Mouse (Mus musculus): ENCODE measurements around the gene Stat5a. TPM values are rescaled to one million over a fixed set of nuclear protein-coding genes. Genes with fewer than 3 reads are reported as not detected.

The Stat5a gene
- polyA plus RNA-seq, 1 experiment from 2014 or later: 13.0 TPM

DNA sequence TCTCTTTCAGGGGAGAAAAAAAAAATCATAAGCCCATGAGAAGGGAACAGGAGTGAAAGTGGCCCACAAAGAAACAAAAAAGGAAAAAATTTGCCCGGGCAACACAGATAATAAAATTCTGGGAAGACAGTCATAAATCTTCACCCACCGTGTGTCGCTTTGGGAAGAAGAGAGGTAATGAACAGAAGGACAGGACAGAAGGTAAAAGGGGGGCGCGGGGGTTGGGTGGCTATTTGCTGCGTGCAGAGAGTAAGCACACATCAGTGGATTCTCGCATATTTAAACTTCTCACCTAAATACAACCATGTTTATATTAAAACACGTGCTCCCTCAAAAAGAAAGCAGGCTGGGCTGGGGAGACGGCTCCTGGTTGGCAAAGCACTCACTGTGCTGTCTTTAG is 41.8 kb upstream of the Stat5a start:
- Histone ChIP-seq H3K9ac (ENCODE audit: low read length) (no peak overlapping the region), H3K4me2 (replicated peaks; ENCODE audit: low read depth) (no peak overlapping the region), H3K27ac (replicated peaks) (no peak overlapping the region), H3K4me1 (replicated peaks; ENCODE audit: control insufficient read depth, insufficient read depth) (peaks cover 3% of the 10 kb centered on the region), H3K4me3 (ENCODE audit: low read depth, low read length) (no peak overlapping the region), H3K36me3 (ENCODE audit: control insufficient read depth, insufficient read depth, low read length) (no peaks in the 10 kb centered on the region), H3K9me3 (ENCODE audit: control insufficient read depth, low read length) (no peaks in the 10 kb centered on the region), H3K27me3 (ENCODE audit: control insufficient read depth, insufficient read depth, low read length) (no peaks in the 10 kb centered on the region)
- DNase-seq (ENCODE audit: low spot score): no peak
- no peak for ATAC-seq (ENCODE audit: low FRiP score, low TSS enrichment)
- 50% methylated on average over 9 of the region's 9 CpGs for WGBS
- TF ChIP-seq EP300 (optimal IDR thresholded peaks at IDR 0.05): no peak
- no peak for TF ChIP-seq CTCF (IDR thresholded peaks at IDR 0.05; ENCODE audit: low read depth)

DNA sequence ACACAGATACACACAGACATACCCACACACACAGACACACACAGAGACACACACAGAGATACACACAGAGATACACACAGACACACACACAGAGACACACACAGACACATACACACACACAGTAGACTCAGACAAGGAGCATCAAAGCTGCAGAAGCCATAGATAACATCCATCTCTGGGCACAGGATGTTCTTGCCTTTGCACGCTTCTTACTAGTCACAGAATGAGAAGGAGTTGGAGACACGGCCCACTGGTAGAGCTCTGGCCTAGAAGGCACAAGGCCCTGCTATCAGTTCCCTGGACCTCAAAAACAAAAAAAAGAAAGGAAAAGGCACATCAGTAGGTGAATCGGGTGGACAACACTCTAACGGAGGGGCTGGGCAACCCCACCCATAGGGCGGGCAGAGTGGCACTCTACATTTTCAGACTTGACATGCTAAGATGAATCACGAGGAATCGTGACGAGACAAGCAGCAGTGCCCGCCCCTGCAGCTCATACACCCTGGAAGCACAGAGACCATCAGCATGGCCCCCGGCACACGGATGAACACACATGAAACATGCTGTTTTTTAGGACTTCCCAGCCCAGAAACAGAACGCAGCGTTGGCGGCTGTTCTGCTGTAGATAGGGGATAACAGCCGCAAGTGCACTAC is 40.7 kb upstream of the Stat5a start:
- WGBS: 64% methylated on average over 15 of the region's 15 CpGs
- H3K4me3 ChIP-seq (ENCODE audit: low read depth, low read length): no peak overlapping the region
- H3K4me2 ChIP-seq (replicated peaks; ENCODE audit: low read depth): no peak overlapping the region
- TF ChIP-seq CTCF (IDR thresholded peaks at IDR 0.05; ENCODE audit: low read depth): no peak
- TF ChIP-seq EP300 (optimal IDR thresholded peaks at IDR 0.05): no peak
- no peaks in the 10 kb centered on the region for H3K27me3 ChIP-seq (ENCODE audit: control insufficient read depth, insufficient read depth, low read length)
- ATAC-seq (ENCODE audit: low FRiP score, low TSS enrichment) (no peak), DNase-seq (ENCODE audit: low spot score) (no peak)
- no peaks in the 10 kb centered on the region for H3K9me3 ChIP-seq (ENCODE audit: control insufficient read depth, low read length)
- no peaks in the 10 kb centered on the region for H3K36me3 ChIP-seq (ENCODE audit: control insufficient read depth, insufficient read depth, low read length)
- H3K9ac ChIP-seq (ENCODE audit: low read length): no peak overlapping the region
- H3K4me1 ChIP-seq (replicated peaks; ENCODE audit: control insufficient read depth, insufficient read depth): peaks cover 3% of the 10 kb centered on the region
- H3K27ac ChIP-seq (replicated peaks): no peak overlapping the region

DNA sequence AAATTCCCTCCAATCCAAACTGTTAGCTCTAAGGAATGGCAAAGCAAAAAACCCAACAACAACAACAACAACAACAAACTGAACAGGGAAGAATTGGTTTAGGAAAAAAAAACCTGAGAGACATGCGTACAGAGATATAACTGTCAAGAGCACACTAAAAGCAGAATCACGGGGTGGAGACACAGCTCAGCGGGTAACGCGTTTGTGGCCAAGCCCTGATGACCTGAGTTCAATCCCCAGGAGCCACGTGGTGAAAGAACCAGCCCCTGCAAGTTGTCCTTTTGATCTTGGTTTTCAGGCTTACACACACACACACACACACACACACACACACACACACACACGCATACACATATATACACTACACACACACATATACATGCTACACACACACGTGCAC is 40.1 kb upstream of the Stat5a start:
- DNase-seq (ENCODE audit: low spot score): no peak
- H3K4me2 ChIP-seq (replicated peaks; ENCODE audit: low read depth): no peak overlapping the region
- no peaks in the 10 kb centered on the region for H3K27me3 ChIP-seq (ENCODE audit: control insufficient read depth, insufficient read depth, low read length)
- no peak for TF ChIP-seq EP300 (optimal IDR thresholded peaks at IDR 0.05)
- TF ChIP-seq CTCF (IDR thresholded peaks at IDR 0.05; ENCODE audit: low read depth): no peak
- no peaks in the 10 kb centered on the region for H3K36me3 ChIP-seq (ENCODE audit: control insufficient read depth, insufficient read depth, low read length)
- ATAC-seq (ENCODE audit: low FRiP score, low TSS enrichment): no peak
- no peak overlapping the region for H3K27ac ChIP-seq (replicated peaks)
- H3K4me1 ChIP-seq (replicated peaks; ENCODE audit: control insufficient read depth, insufficient read depth): peaks cover 3% of the 10 kb centered on the region
- H3K9ac ChIP-seq (ENCODE audit: low read length): no peak overlapping the region
- H3K4me3 ChIP-seq (ENCODE audit: low read depth, low read length): no peak overlapping the region
- WGBS: 65% methylated on average over 8 of the region's 8 CpGs
- H3K9me3 ChIP-seq (ENCODE audit: control insufficient read depth, low read length): no peaks in the 10 kb centered on the region

GRCm38 (mm10) chr11:100819626-100820025 is 39.5 kb upstream of the Stat5a start:
- WGBS: 86% methylated on average over 16 of the region's 16 CpGs
- H3K4me2 ChIP-seq (replicated peaks; ENCODE audit: low read depth): no peak overlapping the region
- ATAC-seq (ENCODE audit: low FRiP score, low TSS enrichment) (no peak), DNase-seq (ENCODE audit: low spot score) (no peak)
- no peak overlapping the region for H3K4me3 ChIP-seq (ENCODE audit: low read depth, low read length)
- no peaks in the 10 kb centered on the region for H3K36me3 ChIP-seq (ENCODE audit: control insufficient read depth, insufficient read depth, low read length)
- H3K9me3 ChIP-seq (ENCODE audit: control insufficient read depth, low read length): no peaks in the 10 kb centered on the region
- TF ChIP-seq CTCF (IDR thresholded peaks at IDR 0.05; ENCODE audit: low read depth) (no peak), EP300 (optimal IDR thresholded peaks at IDR 0.05) (no peak)
- H3K27ac ChIP-seq (replicated peaks): no peak overlapping the region
- H3K9ac ChIP-seq (ENCODE audit: low read length): no peak overlapping the region
- no peaks in the 10 kb centered on the region for H3K27me3 ChIP-seq (ENCODE audit: control insufficient read depth, insufficient read depth, low read length)
- H3K4me1 ChIP-seq (replicated peaks; ENCODE audit: control insufficient read depth, insufficient read depth): peaks cover 3% of the 10 kb centered on the region

DNA sequence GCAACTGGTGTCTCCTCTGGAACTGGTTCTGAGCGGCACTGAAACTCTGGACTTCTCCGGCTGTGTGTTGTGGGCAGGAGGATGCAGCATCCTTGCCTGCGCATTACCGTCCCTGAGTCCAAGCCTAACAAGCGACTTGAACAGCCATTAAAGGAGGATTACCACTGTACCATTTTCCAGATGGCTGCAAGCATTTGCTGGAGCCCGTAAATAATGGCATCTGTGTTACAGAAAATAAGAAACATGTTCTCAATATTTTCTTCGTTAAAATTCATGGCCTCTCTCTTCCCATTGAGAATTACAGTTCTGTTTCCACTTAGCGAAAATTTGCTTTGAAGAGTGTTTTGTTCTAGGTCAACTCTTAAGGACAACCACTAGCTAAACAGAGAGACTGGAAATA is 39.1 kb upstream of the Stat5a start:
- 87% methylated on average over 8 of the region's 8 CpGs for WGBS
- Histone ChIP-seq H3K4me3 (ENCODE audit: low read depth, low read length) (no peak overlapping the region), H3K27ac (replicated peaks) (no peak overlapping the region), H3K9ac (ENCODE audit: low read length) (no peak overlapping the region), H3K4me2 (replicated peaks; ENCODE audit: low read depth) (no peak overlapping the region), H3K9me3 (ENCODE audit: control insufficient read depth, low read length) (no peaks in the 10 kb centered on the region), H3K4me1 (replicated peaks; ENCODE audit: control insufficient read depth, insufficient read depth) (peaks cover 3% of the 10 kb centered on the region), H3K27me3 (ENCODE audit: control insufficient read depth, insufficient read depth, low read length) (no peaks in the 10 kb centered on the region), H3K36me3 (ENCODE audit: control insufficient read depth, insufficient read depth, low read length) (no peaks in the 10 kb centered on the region)
- DNase-seq (ENCODE audit: low spot score) (no peak), ATAC-seq (ENCODE audit: low FRiP score, low TSS enrichment) (no peak)
- TF ChIP-seq EP300 (optimal IDR thresholded peaks at IDR 0.05) (no peak), CTCF (IDR thresholded peaks at IDR 0.05; ENCODE audit: low read depth) (no peak)

DNA sequence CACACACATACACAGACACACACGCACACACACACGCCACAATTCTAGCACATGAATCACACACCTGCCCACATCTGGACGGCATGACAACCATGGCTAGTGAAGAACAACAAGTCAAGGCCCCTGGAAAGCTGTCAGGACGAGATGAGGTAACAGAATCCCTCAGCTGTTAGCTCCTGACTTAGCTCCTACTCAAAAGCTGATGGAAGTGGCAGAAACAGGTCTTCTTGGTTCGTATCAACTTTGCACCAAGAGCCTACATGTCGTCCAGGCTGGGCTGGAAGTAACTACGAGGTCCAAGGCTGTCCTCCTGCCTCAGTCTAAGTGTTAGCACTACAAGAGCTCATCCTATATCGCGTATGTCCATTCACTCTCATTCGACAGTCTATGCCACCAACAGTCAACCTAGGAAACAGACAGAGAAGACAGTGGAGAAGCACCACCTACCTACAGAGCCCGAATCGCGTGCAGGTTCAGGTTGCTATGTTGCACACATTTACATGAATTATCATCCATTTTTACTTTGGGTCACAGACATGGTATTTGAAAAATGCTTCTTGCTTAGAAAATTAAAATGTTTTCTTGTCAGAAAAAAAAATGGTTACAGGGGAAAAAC is 37.4 kb upstream of the Stat5a start:
- H3K27ac ChIP-seq (replicated peaks): no peak overlapping the region
- no peaks in the 10 kb centered on the region for H3K27me3 ChIP-seq (ENCODE audit: control insufficient read depth, insufficient read depth, low read length)
- TF ChIP-seq CTCF (IDR thresholded peaks at IDR 0.05; ENCODE audit: low read depth) (no peak), EP300 (optimal IDR thresholded peaks at IDR 0.05) (no peak)
- ATAC-seq (ENCODE audit: low FRiP score, low TSS enrichment) (no peak), DNase-seq (ENCODE audit: low spot score) (no peak)
- H3K4me2 ChIP-seq (replicated peaks; ENCODE audit: low read depth): no peak overlapping the region; the same call in 1 of the 2 replicates
- no peaks in the 10 kb centered on the region for H3K4me1 ChIP-seq (replicated peaks; ENCODE audit: control insufficient read depth, insufficient read depth)
- 89% methylated on average over 13 of the region's 13 CpGs for WGBS
- H3K36me3 ChIP-seq (ENCODE audit: control insufficient read depth, insufficient read depth, low read length): no peaks in the 10 kb centered on the region
- H3K9me3 ChIP-seq (ENCODE audit: control insufficient read depth, low read length): no peaks in the 10 kb centered on the region
- H3K4me3 ChIP-seq (ENCODE audit: low read depth, low read length): no peak overlapping the region
- H3K9ac ChIP-seq (ENCODE audit: low read length): no peak overlapping the region
